Comparison of ENCODE assay signal across 8 mouse cellular contexts in genomic region chr7:107594325-107594856, GRCm38 (mm10). TPM values are rescaled to one million over a fixed set of nuclear protein-coding genes. Genes with fewer than 3 reads are reported as not detected.
DNase-seq lines count a peak whose midpoint lies in the region; ATAC-seq and TF ChIP-seq lines count a peak whose summit lies in the region.

No protein-coding gene starts in this region.

- peak overlapping the region; percentile 33 to 43; a peak in 2 of 4 replicates for H3K27ac ChIP-seq in heart, embryonic 14.5 days (replicated peaks in 1 of 2; ENCODE audit: control insufficient read depth in 1 of 2, insufficient read depth in 1 of 2, low read depth in 2 of 2, low read length in 2 of 2)
- peak overlapping the region; percentile 66 for H3K27ac ChIP-seq in liver, embryonic 13.5 days
- H3K27ac ChIP-seq in stomach, postnatal 0 days (replicated peaks) = peak overlapping the region; percentile 56

- H3K4me1 ChIP-seq in erythroblast, embryonic 14.5 days (ENCODE audit: control insufficient read depth) = peaks cover 12% of the 10 kb centered on the region
- peaks cover 3 to 10% of the 10 kb centered on the region in 2 experiments; a peak in 1 of 4 replicates for H3K4me1 ChIP-seq in heart, embryonic 14.5 days (ENCODE audit: control insufficient read depth in 2 of 2, insufficient read depth in 2 of 2, low read length in 2 of 2)
- H3K4me1 ChIP-seq in liver, embryonic 13.5 days (replicated peaks) = peaks cover 20% of the 10 kb centered on the region
- H3K4me1 ChIP-seq in stomach, postnatal 0 days (replicated peaks; ENCODE audit: control insufficient read depth, insufficient read depth) = peaks cover 3% of the 10 kb centered on the region; the same call in 1 of the 2 replicates

- peaks cover 9% of the 10 kb centered on the region for H3K27me3 ChIP-seq in erythroblast, embryonic 14.5 days (ENCODE audit: control insufficient read depth)
- no peaks in the 10 kb centered on the region for H3K27me3 ChIP-seq in heart, embryonic 14.5 days (ENCODE audit: control insufficient read depth, insufficient read depth, low read length)
- H3K27me3 ChIP-seq in liver, embryonic 13.5 days = no peaks in the 10 kb centered on the region
- H3K27me3 ChIP-seq in stomach, postnatal 0 days (ENCODE audit: control insufficient read depth, insufficient read depth, low read length) = no peaks in the 10 kb centered on the region

- peak; percentile 68 for DNase-seq in CD4-positive, CD25-positive, alpha-beta regulatory T cell, adult 2 months (ENCODE audit: low read depth, low spot score)
- peak; percentile 28 for DNase-seq in brain, embryonic 18.5 days (ENCODE audit: low read depth, low spot score)
- DNase-seq in kidney, postnatal 10 days = peak; percentile 69
- peak; percentile 18 for DNase-seq in liver, embryonic 13.5 days
- peak; percentile 30 to 59 for DNase-seq in natural killer cell, adult 2 months (ENCODE audit: low spot score in 2 of 2)
- peak; percentile 62 for DNase-seq in stomach, postnatal 0 days (ENCODE audit: low spot score)

- peak; percentile 76 for TF ChIP-seq CTCF in stomach, postnatal 0 days (IDR thresholded peaks at IDR 0.05; ENCODE audit: low read depth)

- WGBS in heart, embryonic 14.5 days = under 1% methylated on average over 16 of the region's 16 CpGs
- WGBS in liver, embryonic 13.5 days (ENCODE audit: insufficient replicate concordance) = 2% methylated on average over 16 of the region's 16 CpGs
- WGBS in stomach, postnatal 0 days = 2% methylated on average over 16 of the region's 16 CpGs

- H3K9ac ChIP-seq in heart, embryonic 14.5 days (ENCODE audit: low read length) = peak overlapping the region; percentile 72
- peak overlapping the region; percentile 54 for H3K9ac ChIP-seq in liver, embryonic 13.5 days
- peak overlapping the region; percentile 61 for H3K9ac ChIP-seq in stomach, postnatal 0 days (ENCODE audit: low read length)

- H3K36me3 ChIP-seq in erythroblast, embryonic 14.5 days (ENCODE audit: control insufficient read depth) = no peaks in the 10 kb centered on the region
- H3K36me3 ChIP-seq in heart, embryonic 14.5 days (ENCODE audit: control insufficient read depth, insufficient read depth, low read length) = 0 out of 2 replicates have a peak, but pooled peaks cover 4% of the 10 kb centered on the region
- H3K36me3 ChIP-seq in liver, embryonic 13.5 days = no peaks in the 10 kb centered on the region
- H3K36me3 ChIP-seq in stomach, postnatal 0 days (ENCODE audit: control insufficient read depth, insufficient read depth, low read length) = no peaks in the 10 kb centered on the region

- H3K4me2 ChIP-seq in heart, embryonic 14.5 days (ENCODE audit: low read length) = peak overlapping the region; percentile 95
- H3K4me2 ChIP-seq in liver, embryonic 13.5 days = peak overlapping the region; percentile 77
- H3K4me2 ChIP-seq in stomach, postnatal 0 days (replicated peaks; ENCODE audit: low read depth) = peak overlapping the region; percentile 94

- H3K4me3 ChIP-seq in erythroblast, embryonic 14.5 days (replicated peaks) = peak overlapping the region; percentile 58
- H3K4me3 ChIP-seq in heart, embryonic 14.5 days (ENCODE audit: control insufficient read depth in 1 of 2, insufficient read depth in 1 of 2, low read depth in 1 of 2, low read length in 2 of 2) = peak overlapping the region; percentile 54 to 80
- peak overlapping the region; percentile 58 for H3K4me3 ChIP-seq in liver, embryonic 13.5 days (replicated peaks)
- peak overlapping the region; percentile 54 for H3K4me3 ChIP-seq in stomach, postnatal 0 days (ENCODE audit: low read depth, low read length)

- ATAC-seq in heart, embryonic 14.5 days (ENCODE audit: insufficient number of reproducible peaks, insufficient read depth, low FRiP score, low read depth) = 0 out of 2 replicates have a peak, but pooled peaks have one; percentile 27
- ATAC-seq in liver, embryonic 13.5 days (ENCODE audit: low read depth) = peak; percentile 62
- peak; percentile 80 for ATAC-seq in stomach, postnatal 0 days (ENCODE audit: low FRiP score, low TSS enrichment)

- no peaks in the 10 kb centered on the region for H3K9me3 ChIP-seq in erythroblast, embryonic 14.5 days (ENCODE audit: control insufficient read depth, low read length)
- H3K9me3 ChIP-seq in heart, embryonic 14.5 days (ENCODE audit: control insufficient read depth, low read length) = no peaks in the 10 kb centered on the region
- H3K9me3 ChIP-seq in liver, embryonic 13.5 days (replicated peaks) = no peaks in the 10 kb centered on the region
- H3K9me3 ChIP-seq in stomach, postnatal 0 days (ENCODE audit: control insufficient read depth, low read length) = no peaks in the 10 kb centered on the region

- no peak for TF ChIP-seq EP300 in stomach, postnatal 0 days (optimal IDR thresholded peaks at IDR 0.05)

RNA-seq across cellular contexts. Expression of gene Ppfibp2, which starts 0.6 kb away (rescaled TPM):
- polyA plus RNA-seq in erythroblast, embryonic 14.5 days (2012) = 0.01 TPM in 1 of 2 replicates, not detected in the other
- 6.0 and 7.3 TPM in 2 replicates for polyA plus RNA-seq in heart, embryonic 14.5 days (2014; fragmentation: Nextera tagmentation; extraction: Ambion mirVana)
- 3.0 and 3.5 TPM in 2 replicates for polyA plus RNA-seq in liver, embryonic 13.5 days (2015; fragmentation: Nextera tagmentation; extraction: Ambion mirVana)
- 17.8 and 19.2 TPM in 2 replicates for polyA plus RNA-seq in stomach, postnatal 0 days (2015; fragmentation: Nextera tagmentation; extraction: Ambion mirVana)

RNA-seq across cellular contexts. Expression of gene Olfml1, which starts 27.1 kb away (rescaled TPM):
- polyA plus RNA-seq in erythroblast, embryonic 14.5 days (2012) = not detected in 2 replicates
- polyA plus RNA-seq in heart, embryonic 14.5 days (2014; fragmentation: Nextera tagmentation; extraction: Ambion mirVana) = 6.0 and 8.0 TPM in 2 replicates
- 1.7 and 2.0 TPM in 2 replicates for polyA plus RNA-seq in liver, embryonic 13.5 days (2015; fragmentation: Nextera tagmentation; extraction: Ambion mirVana)
- polyA plus RNA-seq in stomach, postnatal 0 days (2015; fragmentation: Nextera tagmentation; extraction: Ambion mirVana) = 10.2 and 11.0 TPM in 2 replicates

RNA-seq across cellular contexts. Expression of gene 5330417H12Rik, which starts 30.6 kb away (rescaled TPM):
- not detected in 2 replicates for polyA plus RNA-seq in erythroblast, embryonic 14.5 days (2012)
- not detected in 2 replicates for polyA plus RNA-seq in heart, embryonic 14.5 days (2014; fragmentation: Nextera tagmentation; extraction: Ambion mirVana)
- polyA plus RNA-seq in liver, embryonic 13.5 days (2015; fragmentation: Nextera tagmentation; extraction: Ambion mirVana) = not detected in 2 replicates
- not detected in 2 replicates for polyA plus RNA-seq in stomach, postnatal 0 days (2015; fragmentation: Nextera tagmentation; extraction: Ambion mirVana)

Comparison
In these comparisons a context has a peak if more than half of its experiments do, and no peak if none do; other contexts are left out.
1. Peak in every context shown above with its lines: DNase-seq, ATAC-seq, H3K4me3 ChIP-seq and H3K27ac ChIP-seq.
2. DNase-seq: peak in every context shown above with its lines; median percentile 69 in kidney, postnatal 10 days; 68 in CD4-positive, CD25-positive, alpha-beta regulatory T cell, adult 2 months; 62 in stomach, postnatal 0 days; 44 in natural killer cell, adult 2 months; 28 in brain, embryonic 18.5 days; 18 in liver, embryonic 13.5 days.
3. ATAC-seq: peak in every context shown above with its lines; median percentile 80 in stomach, postnatal 0 days; 62 in liver, embryonic 13.5 days; 27 in heart, embryonic 14.5 days.